Mouse (Mus musculus): ENCODE measurements at regions not wholly inside any gene's neighbourhood (a gene's known extent, or its start where the extent isn't known, plus 50 kb on each side); places are given as distances from the start of the nearest gene placed in this dataset.
"Not testable (repeated sequence)": the region's sequence is repeated elsewhere in the genome, so short reads cannot be mapped to it uniquely, and the experiment has no call there.

DNA sequence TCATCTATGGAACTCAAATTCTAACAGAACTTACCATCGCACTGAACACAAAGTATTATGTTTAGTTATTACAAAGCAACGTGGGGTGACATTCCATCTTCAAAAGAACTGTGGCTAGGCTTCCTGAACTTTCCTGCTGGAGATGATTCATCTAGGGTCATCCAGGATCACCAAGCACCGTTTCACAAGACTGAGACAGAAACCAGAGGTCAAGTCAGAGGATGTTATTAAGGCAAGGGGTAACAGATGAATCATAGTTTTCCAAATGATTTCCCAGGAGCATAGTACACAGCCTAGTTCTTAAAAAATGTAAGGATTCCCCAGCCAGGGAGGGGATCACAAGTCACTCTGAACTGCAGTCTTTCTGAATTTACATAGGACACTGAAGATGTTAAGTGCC, 97.5 kb upstream of the Nrip1 start:
- ATAC-seq (replicated peaks; ENCODE audit: low read depth, poor library complexity, severe bottlenecking): no peak

DNA sequence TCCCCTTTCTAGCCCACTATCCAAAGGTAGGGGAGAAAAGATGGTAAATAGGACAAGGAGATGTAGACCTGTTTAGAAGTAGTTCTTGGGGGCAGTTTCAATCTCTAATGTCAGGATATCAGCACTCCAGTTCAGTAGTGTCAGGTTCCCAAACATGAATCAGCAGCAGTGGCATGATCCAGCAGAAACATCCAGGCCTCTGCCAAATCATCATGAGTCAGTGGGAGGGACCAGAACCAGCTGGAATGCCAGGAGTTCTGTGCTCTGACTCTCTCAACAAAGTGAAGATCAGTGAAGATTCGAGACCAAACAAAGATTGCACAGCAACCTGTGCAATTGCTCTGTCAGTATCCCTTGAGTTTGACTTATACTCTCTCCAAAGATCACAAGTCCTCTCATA, 85.9 kb upstream of the Nrip1 start:
- ATAC-seq (replicated peaks; ENCODE audit: low read depth, poor library complexity, severe bottlenecking): no peak

DNA sequence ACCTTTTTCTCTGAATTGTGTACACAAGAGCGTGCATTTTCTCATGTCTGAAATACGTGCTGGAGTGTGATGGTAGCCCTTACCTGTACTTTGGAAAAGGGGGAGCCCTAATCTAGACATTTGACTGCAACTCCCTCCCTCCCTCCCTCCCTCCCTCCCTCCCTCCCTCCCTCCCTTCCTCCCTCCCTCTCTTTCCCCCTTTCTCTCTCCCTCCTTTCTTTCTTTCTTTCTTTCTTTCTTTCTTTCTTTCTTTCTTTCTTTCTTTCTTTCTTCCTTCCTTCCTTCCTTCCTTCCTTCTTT, 82.6 kb upstream of the Nrip1 start:
- not testable (repeated sequence) for ATAC-seq (replicated peaks; ENCODE audit: low read depth, poor library complexity, severe bottlenecking)

DNA sequence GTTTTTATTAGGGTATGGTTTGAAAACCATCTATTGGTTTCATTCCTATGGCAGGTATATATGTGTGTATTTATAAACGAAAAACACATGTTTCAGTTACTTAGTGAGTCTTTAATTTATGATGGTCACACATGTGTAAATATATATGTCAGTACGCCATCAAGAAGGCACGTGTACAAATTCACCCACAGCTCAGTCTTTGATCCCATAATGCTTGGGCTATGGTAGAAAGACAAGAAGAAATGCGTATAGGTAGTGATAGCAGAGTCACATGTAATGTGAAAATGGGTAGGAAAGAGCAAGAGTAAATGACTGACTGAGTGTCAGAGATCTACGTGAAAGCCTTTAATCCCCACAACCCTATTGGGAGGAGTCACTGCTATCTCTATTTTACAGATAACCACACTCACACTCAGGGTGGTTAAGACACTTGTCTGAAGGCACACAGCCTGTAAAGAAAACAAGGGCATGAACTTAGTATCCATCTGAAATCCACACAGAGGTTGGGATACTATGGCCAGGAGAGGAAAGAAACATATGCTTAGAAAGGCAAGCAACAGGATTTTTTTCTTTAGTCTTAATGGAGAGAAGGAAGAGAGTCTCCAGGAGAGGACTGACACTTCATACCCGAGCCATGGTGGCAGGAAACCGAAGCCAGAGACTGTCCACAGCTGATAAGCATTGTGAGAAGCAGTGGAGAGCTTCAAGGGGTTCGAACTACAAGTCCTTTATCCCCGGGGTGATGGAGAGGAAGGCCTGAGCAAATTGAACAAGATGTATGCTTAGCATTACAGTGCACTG, 82.1 kb upstream of the Nrip1 start:
- peak; percentile 85 for ATAC-seq (replicated peaks; ENCODE audit: low read depth, poor library complexity, severe bottlenecking)

DNA sequence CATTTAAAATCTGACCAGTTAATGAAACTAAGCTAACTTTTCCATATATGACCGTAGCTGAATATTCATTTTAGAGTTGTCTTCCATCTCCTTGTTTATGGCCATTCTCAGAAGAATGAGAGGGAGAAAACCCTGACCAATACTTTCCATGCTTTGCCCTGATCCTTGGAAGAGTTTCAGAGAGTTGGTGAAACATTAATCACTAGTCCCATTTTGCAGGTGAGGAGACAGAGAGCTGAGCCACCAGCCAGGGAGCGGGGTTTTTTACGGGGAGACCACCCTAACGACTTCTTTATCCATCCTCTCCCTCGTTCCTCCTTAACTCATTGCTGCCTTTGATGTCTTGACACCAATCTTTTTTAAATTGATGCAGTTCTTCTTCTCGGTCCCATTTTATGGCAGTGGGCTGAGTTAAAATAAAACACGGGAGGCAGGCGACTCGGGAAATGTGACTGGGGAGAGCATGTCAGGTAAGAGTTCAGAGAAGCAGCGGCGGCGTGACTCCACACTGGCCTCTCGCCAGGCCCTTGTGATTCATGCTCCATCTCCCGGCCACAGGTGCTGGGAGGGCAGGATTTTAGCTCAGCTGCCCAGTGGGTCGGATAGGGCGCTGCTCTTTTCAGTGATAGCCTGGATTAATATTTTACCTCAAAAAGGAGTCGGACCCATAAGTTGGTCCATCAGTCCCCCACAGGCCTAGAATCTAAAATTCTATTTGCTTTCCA, 81.3 kb upstream of the Nrip1 start:
- ATAC-seq (replicated peaks; ENCODE audit: low read depth, poor library complexity, severe bottlenecking): no peak

DNA sequence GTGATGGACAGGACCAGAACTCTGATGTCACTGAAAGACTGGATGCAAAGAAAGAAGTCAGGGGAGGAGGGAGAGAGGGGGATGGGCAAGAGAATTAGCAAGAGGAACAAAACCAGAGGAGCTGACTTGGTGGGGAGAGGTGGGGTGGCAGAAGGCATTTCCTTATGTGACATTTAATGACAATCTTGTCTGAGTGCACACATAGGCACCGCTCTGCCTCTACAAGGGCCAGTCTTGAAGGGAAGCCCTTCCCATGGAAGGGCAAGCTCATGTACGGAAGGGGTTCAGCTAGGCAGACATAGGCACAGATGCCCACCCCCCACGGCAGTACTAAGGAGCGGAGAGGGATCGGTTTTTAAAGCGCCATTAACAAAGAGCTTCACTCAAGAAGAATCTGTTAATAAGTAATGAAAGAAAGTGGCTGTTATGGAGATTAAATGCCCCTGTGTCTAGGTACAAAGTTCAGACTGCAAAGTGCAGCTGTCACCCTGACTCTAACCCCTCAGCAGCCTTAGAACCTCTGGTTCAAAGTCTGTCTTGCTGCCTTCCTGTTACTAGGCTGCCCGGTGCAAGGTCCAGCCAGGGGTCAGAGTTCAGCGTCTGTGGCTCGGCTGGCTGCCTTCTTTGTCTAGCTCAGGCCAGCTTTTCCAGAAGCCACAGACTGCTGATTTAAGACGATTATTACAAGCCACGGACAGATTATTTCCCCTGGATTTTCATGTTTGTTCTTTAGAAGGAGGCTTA, 80.0 kb upstream of the Nrip1 start:
- ATAC-seq (replicated peaks; ENCODE audit: low read depth, poor library complexity, severe bottlenecking): no peak

DNA sequence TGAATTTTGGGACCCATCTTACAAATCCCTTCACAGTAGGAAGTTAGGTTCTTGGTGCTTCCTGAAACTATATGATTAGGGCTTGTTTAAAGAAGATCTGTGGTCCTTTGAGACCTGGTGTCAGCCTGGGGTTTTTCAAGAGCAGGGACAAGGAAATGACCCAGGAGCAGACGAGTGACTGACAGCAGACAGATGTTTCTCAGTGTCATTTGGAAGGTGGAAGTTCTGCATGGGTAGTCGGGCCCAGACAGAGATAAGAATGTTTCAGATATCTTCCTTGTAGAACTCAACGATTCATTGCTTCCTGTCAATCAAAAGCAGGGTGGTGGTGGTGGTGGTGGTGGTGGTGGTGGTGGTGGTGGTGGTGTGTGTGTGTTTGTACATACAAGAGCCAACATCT, 75.1 kb upstream of the Nrip1 start:
- ATAC-seq (replicated peaks; ENCODE audit: low read depth, poor library complexity, severe bottlenecking): peak; percentile 33

DNA sequence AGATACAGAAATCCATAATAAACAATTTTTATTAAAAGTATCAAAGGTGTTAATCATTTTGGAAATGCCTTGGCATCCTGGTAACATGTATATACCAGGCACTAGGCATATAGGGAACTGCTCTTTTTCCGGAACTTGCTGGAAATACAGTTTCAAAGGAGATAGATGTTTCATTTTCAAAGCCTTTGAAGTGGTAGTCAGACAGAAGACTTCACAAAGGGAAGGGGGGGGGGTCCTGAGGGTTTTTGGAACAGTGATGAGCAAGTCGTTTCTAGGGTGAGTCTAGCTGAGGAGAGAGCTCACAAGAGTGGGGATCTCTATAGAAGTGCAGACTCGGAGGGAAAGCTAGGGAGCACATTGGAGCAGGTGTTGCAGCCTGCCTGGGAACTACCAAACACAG, 73.4 kb upstream of the Nrip1 start:
- no peak for ATAC-seq (replicated peaks; ENCODE audit: low read depth, poor library complexity, severe bottlenecking)

DNA sequence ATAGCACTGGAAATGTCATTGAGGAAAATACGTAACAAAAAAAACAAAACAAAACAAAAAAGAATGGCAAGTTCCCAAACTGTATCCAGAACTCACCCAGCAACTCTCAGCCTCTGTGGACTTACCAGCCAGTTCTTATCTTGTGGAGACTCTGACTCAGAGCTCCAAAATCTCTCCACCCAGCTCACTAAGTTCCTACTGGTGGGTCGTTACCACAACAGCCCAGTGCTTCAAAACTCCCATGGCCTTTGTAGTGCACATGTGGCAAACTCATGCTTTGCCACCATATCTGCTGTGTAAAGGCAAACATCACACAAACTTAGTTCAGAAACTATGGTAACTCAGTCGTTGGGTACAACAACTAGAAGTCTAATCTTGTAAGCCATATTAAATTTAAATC, 71.0 kb upstream of the Nrip1 start:
- peak; percentile 45; the same call in 1 of the 2 replicates for ATAC-seq (replicated peaks; ENCODE audit: low read depth, poor library complexity, severe bottlenecking)

DNA sequence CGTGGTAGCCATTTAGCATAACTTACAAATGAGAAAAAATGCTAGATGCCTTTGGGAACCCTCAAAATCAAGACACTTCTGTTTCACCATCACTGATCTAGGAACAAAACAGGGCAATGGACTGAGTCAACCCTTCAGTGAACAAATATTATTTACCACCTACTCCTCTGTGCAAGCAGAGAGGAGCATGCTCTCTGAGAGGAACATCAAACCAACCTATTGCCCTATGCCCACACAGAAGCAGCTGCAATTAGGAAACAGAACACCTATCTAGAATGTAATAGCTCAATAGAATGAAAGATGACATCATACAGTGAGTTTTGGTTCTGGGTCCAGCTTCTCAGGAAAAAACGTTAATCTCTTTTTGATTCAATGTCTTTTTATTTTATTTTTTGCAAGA, 69.0 kb upstream of the Nrip1 start:
- ATAC-seq (replicated peaks; ENCODE audit: low read depth, poor library complexity, severe bottlenecking): 0 out of 2 replicates have a peak, but pooled peaks have one; percentile 13

DNA sequence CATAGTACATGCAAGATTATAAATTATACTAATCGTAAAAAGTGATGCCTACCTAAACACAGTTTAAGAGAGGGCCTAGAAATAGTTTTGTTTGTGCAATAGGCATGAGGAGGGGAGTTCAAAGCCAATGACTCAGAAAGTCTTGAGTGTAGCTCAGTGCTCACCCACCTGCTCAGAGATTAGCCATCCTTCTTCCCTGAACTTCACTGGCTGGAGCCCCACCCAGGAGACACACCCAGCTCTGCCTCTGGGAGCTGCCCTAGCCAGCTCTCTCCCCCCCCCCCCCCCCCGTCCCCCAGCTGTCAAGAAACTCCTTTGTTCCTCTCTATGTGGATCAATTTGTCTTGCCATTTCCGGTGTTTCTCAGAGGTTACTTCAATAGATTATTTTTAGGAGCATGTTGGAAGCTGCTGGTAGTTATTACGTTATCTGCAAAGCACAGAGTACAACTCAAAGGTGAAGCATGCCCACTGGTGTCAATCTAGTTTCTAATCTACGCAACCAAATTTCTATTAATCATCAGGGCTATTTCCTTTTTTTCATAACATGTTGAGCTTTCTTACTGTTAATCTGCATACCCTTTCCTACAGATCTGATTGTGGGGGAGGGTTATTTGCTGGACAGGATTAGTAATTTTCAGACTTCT, 68.3 kb upstream of the Nrip1 start:
- peak; percentile 67 for ATAC-seq (replicated peaks; ENCODE audit: low read depth, poor library complexity, severe bottlenecking)

DNA sequence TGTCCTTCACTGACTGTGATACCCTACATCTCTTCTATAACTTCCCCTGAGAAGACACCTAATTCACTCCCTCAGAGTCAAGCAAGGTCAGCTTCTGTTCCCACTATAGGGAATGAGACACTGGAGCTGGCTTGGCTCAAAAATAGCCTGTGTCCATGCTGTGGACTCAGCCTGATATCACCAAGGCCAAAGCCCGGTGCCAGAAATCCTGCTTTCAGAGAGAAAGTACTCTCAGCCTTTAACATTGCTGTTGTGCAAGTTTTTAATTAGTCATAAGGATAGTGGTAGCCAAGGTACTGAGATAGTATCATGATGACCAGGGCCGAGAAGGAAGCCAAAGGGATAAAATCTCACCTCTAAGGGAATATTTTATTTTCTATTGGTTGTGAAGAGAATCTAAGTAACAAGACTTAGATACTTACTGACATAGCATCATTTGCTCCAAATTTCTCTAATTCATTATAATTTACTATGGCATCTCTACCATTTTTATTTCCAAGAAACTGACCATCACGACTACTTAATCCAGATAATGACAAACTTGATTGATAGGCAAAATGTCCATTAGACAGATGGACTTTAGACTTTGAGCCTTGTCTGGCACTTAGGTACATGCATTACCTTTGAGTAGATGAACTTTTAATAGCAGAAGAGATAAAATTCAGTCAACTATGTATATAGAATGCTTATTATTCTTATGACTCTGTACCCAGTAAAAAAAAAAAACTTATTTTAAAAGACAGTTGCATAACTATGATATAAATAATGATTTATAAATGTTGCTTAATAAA, 64.7 kb upstream of the Nrip1 start:
- ATAC-seq (replicated peaks; ENCODE audit: low read depth, poor library complexity, severe bottlenecking): no peak

DNA sequence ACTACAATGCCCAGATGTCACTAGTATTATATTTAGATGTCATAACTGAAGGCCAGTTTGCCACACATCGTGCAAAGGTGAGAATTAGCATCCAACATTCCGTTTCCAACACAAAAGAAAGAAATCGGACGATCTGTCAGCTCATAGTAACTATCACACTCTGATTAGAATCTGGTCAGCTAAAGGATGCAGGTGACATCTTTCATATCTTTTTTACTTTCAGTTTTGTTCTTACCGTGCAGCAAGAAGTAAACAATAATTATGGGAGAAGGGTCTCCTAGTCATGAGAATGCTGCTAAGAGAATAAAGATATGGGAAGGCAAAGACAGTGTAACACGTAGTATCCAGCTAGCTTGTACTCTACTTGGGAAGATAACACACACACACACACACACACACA, 62.7 kb upstream of the Nrip1 start:
- no peak for ATAC-seq (replicated peaks; ENCODE audit: low read depth, poor library complexity, severe bottlenecking)

DNA sequence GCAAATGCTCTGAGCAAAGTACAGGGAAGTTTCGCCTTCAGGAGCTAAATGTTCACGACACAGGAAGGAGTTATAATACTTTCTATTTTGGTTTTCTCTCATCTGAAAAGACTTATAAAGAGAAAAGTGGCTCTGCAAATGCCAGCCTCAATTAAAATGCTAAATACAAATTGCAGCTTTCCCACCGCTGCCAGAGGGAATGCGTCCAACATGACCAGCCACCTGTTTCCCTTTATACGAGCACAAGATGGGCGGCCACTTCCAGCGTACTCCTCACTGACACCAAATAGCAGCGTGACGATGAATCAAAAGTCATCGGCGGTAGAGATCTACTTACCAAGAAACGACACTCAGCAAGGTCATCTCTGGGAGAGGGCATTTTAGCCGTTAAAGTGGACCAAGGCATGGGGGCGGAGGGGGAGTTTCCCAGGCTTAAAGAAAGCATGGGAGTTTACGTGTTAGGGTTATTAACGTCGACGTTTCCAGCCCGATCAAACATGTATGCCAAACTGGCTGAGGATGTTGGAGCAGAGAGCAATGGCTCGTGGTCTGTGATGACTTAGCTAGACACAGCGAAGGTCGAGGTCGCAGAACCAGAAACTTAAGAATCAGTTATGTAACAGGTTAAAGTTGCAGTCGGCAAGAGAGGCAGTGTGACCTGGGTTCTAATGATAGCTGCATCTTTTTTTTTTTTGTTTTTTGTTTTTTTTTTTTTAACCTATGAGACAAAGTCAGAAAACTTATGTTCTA, 59.6 kb upstream of the Nrip1 start:
- ATAC-seq (replicated peaks; ENCODE audit: low read depth, poor library complexity, severe bottlenecking): no peak

DNA sequence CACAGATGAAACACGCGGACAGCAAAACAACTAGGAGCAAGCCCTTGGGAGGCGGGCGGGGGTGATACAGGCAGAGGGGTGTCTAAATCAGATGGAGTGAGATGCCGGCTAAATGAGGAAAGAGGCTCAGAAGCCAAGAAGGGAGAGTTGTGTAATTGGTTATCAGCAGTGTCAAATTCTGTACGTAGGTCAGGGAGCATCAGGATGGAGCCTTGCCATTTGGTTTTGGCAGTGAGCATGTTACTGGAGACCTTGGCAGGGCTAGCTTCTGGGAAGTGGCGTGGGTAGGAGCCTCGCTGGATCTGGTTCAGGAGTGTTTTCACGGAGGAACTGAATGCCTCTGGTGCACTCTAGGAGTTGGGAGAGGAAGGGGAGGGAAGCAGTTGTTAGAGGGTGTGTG, 58.7 kb upstream of the Nrip1 start:
- 0 out of 2 replicates have a peak, but pooled peaks have one; percentile 25 for ATAC-seq (replicated peaks; ENCODE audit: low read depth, poor library complexity, severe bottlenecking)

DNA sequence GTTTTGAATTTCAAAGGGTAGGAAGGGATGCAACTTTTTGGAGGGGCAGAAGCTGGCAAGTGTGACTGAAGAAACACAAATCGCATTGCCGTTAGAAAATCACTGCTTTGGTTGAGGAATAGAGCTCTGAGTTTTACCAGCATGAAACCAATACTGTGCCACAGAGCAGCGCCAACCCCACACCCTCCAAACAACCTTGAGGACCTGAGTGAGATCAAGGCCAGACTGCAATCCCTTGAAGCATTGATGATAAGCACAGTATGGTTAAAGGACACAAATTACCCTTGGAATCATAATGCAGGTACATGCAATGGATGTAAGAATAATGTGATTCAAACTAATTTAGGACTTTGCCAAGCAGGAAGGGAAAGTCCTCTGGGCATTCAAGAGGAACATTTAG, 55.5 kb upstream of the Nrip1 start:
- ATAC-seq (replicated peaks; ENCODE audit: low read depth, poor library complexity, severe bottlenecking): no peak

DNA sequence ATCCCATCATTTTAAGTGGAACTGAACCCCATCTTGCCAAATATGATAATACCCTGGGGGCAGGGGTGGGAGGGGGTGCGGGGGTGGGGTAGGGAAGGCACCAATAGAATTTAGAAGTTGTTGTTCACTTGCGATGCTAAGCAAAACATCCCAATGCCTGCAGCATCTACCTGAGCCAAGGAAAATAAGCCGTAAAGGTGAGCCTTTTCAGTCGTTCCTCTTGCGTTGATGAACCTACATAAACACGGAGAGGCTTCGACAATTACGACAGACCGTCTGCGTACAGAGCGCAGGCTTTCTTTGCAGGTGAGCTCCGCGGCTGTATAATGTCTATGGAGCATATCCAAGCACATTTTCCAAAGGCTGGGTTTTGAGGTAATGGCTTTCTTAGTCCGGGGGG, 50.3 kb upstream of the Nrip1 start:
- ATAC-seq (replicated peaks; ENCODE audit: low read depth, poor library complexity, severe bottlenecking): no peak
